Mouse (Mus musculus): Measurements from ENCODE around the gene Fam160a1.

Gene Fam160a1

DNA sequence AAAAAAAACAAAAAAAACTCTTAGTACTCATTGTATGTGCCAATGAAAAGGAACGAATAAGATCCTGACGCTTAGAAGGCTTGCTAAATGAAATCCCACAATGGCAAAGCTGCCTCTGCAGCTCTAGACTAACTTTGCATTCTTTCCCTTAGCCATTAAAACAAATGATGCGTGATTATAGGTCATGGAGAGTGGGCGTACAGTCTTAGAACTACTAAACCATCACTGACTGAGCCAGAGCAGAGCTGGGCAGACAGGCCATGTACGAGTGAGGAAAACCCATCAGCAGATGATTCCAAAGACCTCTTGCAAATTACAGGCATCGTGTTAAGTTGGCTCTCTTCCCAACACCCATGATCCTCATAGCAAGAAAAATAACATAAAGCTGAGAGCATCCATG lies 10.7 kb upstream of the Fam160a1 start:
- no peak for DNase-seq (ENCODE audit: extremely low spot score, low spot score)

DNA sequence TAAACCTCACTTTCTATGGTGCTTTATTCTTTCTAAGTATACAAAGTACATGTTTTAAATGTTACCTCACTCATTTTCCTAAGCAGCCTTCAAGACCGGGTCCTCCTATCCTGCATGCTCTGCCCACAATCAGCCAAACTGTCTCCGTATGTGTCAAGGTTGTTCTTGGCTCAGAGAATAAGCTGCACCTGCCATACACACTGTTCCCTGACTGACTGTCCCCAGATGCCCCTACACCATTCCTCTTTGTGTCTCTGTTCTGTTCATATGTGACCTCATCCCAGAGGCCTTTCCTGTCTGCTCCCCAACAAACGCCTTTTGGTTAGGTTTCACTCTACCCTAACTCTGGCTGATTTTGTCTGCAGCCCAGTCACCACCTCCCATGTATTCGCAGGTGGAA lies 10.2 kb upstream of the Fam160a1 start:
- no peak for DNase-seq (ENCODE audit: extremely low spot score, low spot score)

DNA sequence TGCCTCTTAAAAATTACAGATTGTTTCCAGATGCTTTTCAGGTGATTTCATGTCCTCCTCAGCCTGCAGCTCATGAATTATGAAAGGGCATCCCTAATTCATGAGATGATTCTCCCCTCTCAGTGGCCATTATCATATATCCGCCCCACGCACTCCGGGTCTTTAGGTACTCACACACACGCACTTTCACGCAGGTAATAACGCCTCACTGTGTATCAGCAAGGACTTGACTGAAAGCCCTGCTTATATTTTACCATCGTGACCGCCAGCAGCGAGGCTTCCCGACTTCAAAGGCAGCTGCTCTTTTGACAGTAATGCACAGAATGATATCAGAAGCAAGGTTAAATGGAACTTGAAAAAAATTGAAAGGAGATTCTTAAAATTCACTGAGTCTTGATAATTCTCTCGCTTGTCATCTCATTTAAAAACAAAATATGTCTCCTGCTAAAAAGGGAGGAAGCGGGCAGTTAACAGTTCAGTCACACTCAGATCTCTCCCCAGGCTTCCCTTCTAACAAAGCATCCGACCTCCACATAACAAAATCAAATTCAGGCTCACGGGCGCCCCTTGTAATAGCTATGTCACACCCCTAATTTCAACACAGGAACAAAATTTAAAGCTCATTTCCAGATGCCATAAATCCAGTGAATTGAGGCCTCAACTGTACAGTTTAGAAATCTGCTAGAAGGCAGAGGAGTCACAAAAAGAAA lies 3.9 kb upstream of the Fam160a1 start:
- no peak for DNase-seq (ENCODE audit: extremely low spot score, low spot score)

DNA sequence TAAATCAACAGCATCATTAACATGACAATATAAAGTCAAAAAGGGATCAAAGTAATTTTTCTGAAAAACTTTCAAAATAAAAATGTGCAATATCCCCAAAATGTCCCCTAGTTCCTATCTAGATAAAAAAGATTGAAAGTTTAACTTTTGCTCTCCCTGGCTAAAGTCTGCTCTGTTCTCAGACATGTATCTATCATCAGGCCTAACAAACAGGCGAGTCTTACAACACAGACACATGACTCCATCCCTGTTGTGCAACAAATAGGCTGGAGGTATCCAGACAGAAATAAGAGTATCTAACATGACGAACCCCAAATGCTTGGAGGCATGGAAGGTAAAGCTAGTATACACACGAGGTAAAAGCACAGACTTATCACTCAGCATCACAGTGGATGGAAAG lies 2.2 kb upstream of the Fam160a1 start:
- no peak for DNase-seq (ENCODE audit: extremely low spot score, low spot score)

DNA sequence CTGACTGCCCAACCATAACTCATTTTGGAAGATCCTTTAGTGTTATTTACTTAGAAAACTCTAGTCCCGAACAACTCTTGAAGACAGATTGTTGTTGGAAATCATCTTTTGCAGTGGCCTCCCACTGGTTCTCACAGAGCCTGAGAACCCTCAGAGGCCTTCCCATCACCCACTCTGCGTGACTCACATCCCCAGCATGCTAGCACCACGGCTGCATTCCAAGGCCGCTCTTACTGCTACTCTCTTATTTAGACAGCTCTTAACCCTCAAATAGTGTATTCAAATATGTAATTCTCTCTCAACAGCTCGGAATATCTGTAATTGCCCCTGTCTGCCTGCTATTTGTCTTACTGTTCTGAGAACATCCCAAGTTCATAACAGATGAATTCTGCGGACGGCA lies 2.9 kb downstream of the Fam160a1 start:
- no peak for DNase-seq (ENCODE audit: extremely low spot score, low spot score)

DNA sequence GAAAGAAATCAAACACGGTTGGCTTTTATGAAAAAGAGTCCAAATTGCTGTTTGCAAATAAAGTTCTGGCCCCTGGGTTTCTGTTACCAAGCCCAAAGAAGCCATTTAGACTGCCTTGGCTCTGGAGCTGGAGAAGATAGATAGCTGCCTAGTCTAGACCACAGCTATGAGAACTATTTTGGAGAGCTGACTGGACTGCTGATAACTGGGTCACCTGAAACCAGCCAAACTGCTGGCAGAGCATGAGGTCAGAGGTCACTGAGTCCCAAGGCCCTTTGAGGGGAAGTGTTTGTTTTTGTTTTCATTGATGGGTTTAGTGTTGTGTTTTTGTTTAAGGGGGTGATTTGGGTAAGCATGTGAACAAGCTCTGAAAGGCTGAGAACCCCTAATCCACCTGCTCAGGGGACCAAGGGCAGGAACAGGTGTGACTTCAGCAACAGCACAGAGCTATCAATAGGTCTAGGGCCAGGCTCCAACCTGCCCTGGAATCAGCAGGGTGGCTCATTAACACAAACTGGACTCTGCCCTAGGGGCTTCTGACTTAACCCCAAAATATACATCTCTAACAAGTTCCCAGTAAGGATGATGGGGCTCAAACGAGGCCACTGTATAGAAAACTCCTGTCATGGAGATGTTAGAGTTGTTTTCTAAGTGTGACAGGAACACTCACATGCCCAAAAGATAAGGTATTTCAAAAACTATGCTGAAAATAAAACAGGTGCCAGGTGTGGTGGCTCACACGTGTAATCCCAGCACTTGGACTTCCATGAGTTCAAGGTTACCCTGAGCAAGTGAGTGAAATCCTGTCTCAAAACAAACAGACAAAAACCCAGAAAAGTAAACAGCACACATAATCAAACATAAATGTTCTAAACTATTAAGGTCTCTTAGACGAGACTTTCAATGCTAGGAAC lies 3.7 kb downstream of the Fam160a1 start:
- DNase-seq (ENCODE audit: extremely low spot score, low spot score), result no peak

DNA sequence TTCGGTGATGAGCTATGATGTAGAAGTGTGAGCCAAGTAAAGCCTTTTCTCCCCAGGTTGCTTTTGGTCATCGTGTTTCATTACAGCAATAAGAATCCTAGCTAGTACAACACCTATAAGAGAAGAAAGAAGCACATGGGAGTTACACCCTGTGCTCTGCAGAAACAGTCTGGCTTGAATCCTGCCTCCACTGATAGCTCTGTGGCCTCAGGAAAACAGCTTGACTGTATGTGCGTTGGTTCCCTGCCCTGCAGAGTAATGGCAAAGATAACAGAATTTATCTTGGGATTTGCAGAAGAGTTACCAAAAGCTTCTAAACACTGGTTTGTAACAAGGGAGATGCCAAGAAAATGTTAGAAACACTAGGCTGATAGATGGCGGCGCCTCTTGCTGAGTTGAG lies 5.1 kb downstream of the Fam160a1 start:
- no peak for DNase-seq (ENCODE audit: extremely low spot score, low spot score)

DNA sequence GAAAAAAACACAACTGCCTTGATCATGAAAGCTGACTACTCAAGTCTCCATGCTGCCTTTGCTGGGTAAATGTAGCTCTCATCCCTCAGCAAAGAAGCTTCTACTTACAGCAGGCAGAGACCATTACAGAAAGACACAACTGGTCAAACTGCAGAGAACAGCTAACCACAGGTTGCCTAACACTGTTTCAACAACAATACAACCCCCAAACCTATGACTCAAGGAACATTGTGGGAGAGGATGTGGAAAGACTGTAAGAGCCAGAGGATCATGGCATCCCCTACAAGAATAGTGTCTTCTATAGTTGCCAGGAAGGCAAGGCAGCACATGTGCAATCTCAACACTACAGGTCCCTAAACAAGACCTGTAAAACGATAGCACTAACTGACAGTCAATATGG lies 23.9 kb downstream of the Fam160a1 start:
- no peak for DNase-seq (ENCODE audit: extremely low spot score, low spot score)

DNA sequence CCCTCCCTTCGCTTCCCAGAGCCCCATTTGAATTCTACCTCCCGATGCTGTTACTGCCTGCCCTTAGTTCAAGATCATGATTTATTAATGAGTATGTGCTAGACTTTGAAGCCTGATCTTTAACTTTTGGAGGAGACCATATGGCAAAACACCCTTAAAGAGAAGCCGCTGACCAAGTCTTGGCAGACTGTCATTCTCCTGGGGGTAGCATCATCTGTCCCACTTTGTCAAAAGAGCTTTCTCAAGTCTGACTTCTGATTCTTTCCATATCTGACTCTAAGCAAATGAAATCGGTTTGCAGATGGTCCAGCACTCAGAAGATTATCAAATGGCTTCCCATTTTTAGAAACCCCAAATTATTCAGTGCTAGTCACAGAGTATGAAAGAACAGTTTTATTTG lies 27.3 kb downstream of the Fam160a1 start:
- no peak for DNase-seq (ENCODE audit: extremely low spot score, low spot score)

DNA sequence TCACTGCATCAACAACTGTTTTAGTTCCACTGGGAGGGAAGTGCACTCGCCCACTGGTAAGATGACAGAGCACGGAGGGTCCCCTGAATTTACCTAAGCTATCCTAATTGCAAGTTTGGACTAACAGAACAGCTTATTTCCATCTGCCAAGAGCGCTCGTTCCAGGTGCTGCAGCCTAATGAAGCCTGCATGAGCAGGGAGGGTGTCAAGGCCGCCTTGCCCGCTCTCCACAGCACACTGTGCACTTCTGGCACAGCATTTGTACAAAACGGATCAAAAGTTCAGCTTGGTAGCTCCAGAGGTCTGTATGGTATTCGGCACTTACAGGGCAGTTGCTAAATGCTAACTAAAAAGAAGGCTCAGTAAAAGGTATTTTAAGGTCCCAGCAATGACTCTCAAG lies 30.6 kb downstream of the Fam160a1 start:
- DNase-seq (ENCODE audit: extremely low spot score, low spot score), result no peak

DNA sequence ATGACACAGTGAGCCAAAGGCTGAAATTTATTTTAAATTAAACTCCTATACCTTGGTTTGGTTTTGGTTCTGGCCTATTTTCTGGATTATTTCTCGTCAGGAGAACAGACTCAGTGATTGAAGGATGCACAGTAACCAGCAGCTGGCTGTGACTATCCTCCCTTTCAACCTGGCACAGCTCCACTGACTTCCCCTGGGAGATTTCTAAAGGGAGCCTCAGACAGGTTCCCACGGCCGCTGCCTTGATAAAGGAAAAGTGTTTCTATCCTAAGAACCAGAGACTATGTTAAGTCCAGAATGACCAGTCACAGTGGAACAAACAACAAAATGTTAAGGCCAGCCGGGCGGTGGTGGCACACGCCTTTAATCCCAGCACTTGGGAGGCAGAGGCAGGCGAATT lies 36.2 kb downstream of the Fam160a1 start:
- no peak for DNase-seq (ENCODE audit: extremely low spot score, low spot score)

DNA sequence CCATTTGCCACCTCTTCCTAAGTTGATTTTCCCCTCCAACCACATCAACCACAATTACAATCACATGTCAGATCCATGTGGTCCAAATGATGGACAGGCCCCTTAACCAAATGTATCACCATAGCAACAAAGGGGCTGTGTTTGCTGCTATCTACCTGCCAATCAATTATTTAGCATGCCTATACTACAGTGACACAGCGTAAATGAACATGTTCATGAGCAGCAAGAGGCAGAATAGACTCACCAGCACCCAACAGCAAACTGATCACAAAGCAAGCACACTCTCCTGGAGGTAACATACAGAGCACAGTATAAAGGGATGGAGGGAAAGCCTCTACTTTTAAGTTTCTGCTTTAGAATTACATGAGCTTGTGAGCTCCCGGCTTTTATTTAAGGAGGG lies 36.8 kb downstream of the Fam160a1 start:
- no peak for DNase-seq (ENCODE audit: extremely low spot score, low spot score)

DNA sequence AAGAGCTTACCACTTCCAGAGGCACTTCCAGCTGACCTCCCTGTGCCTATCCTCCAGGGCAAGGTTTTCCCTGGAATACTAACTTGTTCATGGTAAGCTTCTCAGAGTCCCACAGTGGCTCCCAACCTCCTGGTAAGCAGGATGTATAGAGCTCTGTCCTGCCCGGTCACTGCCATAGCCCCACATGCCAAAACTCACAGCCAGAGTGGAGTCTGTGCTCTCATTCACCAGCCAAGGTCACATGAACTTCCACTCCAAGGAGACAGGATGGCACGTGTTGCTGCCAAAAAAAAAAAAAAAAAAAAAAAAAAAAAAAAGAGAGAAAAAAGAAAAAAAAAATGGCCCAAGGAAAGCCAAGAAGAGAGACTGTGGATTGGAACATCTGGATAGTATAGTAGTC lies 39.2 kb downstream of the Fam160a1 start:
- no peak for DNase-seq (ENCODE audit: extremely low spot score, low spot score)

DNA sequence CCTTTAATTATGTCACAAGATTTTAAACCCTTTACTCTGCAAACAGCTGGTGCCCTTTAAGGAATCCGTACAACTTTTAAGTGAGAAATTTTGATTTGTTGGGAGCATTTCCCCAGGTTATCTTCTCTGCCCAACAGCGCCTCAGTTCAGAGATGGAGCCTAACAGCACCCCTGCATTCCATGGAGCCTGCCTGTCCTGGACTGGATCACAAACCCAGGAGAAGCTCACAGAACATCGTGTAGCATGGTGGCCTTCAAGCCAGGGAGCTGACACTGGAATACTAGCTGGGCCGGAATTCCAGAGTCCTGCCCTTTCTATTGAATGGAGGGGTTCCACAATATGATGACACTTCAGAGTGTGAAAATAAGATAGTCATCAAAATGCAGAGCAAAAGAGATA lies 39.7 kb downstream of the Fam160a1 start:
- no peak for DNase-seq (ENCODE audit: extremely low spot score, low spot score)

DNA sequence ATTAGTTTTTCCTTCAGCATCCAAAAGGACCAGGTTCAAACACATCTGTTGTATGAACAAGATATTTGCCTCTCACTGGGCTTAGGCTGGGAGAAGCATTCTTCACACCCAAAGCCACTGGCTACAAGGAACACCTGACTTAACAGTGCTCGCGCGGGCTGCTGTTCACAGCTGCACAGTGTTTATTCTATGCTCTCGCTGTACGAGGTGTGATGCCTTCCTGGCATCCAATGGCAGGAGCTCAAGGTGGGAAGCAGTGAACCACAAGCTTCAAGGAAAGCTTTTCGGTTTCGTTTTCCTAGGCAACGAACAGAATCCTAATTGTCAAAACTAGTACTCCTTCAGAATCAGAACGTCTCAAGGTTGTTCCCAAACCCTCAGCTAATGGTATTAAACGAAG lies 40.4 kb downstream of the Fam160a1 start:
- no peak for DNase-seq (ENCODE audit: extremely low spot score, low spot score)

DNA sequence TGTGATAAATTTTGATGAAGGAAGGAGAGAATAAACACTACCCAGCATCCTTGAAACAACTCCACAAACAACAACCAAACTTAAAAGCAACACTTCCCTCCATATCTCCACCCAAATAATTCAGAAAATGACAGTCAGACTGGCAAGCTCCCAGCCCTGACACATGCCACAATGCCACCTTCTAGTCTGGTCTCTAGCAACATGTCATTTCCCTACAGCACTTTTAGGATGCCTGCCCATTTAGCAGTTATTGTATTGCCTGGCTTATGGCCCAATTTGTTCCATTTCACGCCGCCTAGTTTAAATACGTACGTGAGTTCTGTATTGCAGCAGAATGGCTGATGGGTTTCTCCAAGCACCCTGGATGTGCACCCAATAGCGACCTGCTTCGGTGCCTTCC lies 41.0 kb downstream of the Fam160a1 start:
- DNase-seq (ENCODE audit: extremely low spot score, low spot score), result no peak

DNA sequence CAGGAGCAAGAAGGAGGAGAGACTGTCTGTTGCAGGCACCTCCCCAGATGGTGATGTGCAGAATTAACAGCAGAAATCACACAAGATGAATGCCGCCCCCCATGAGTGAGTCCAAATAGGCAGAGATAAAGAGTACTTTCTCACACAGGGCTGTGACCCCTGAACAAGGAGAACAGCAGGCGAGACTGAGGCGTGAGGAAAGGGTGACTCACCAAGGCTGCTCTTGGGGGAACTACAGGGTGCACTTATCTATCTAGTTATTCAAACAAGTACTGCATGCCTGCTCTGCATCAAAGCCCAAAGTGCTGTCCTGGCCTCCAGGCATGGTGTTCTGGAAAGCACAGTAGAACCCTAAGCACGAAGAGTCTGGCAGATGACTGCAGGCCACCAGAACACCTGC lies 43.2 kb downstream of the Fam160a1 start:
- no peak for DNase-seq (ENCODE audit: extremely low spot score, low spot score)

DNA sequence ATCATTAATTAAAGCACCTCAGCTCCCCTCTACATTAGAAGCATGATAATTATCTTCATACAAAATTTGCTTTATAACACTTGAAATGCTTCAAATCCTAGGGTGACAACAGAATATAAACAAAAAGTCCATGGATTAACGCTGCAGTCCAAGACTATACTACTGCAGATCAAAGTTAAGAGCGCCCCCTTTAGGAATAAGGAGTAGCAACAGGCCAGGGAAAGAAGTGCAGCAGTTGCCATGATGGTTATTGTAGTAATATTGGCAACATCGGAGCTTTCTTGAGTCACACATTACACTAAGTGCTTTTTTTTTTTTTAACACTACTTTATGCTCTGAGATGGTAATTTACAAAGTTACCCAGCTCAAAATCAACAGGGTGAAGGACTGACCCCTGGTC lies 43.7 kb downstream of the Fam160a1 start:
- DNase-seq (ENCODE audit: extremely low spot score, low spot score), result no peak

DNA sequence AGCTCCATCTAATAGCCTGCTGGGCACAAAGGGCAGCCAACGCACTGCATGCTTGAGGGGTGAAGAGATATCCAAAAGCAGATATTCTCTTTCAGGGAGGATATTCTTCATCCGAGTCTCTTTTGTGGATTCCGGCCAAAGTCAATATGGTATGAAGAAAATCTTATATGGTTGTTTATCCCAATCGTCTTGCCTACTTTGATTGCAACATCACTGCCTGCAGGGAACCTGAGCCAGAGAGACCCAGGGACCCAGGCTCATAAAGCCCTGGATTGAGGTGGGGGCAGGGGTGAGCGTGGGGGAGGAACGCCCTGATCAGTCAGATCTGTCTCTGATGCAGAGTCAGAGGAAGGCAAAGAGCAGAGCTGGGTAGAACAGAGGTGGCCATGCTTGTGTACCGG lies 52.2 kb downstream of the Fam160a1 start:
- no peak for DNase-seq (ENCODE audit: extremely low spot score, low spot score)

DNA sequence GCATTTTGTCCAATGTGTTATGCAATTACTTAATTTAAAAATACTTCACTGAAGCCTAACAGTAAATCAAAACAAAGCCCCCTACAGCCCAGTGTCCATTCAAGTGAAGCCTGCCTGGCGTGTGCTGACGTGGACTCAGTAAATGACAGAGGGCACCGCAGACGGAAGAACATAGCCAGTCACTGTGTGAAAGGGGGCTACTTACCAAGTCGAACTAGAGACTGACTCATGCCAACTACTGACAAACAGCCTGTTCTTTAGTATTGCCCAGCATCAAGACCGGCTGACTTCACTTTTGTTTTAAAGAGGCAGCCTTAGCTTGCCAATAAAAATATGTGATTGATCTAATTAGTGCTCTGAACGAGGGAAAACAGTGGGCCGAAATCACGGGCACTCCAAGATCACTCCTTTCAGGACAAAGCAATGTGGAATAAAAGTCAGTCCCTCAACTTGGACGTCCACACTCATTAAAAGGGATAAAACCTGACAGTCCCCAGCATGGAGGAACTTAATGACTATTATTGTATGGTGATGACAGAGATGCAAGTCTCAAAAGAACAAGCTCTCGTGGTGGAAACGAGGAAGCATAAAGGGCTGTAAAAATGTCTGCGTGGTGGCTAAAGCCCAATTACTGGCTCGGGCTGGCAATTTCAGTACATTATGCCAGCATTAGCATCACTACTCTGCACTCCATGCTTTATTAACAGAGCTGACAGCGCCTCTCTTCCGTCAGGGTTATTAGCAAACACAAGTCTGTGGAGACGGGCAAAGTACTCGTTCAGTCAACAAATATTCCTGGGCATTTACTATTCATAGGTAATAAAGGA lies 52.9 kb downstream of the Fam160a1 start:
- DNase-seq (ENCODE audit: extremely low spot score, low spot score), result no peak

DNA sequence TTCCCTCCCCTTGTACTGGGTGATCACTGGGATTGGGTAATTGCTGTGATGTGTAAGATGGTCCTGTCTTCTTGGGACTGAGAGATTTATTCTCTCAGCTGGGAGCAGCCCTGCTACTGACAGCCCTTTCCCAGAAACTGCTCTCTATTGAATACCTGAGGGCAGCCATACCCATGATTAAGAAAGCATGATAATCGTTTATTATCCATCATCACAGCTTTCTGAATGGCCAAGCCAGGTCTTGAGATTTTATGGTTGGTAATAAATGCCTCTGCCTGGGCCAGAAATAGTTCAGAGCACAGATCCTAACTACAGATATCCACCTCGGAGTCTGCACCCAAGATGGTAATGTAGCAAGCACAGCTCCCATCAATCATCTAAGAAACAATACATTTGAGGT lies 59.1 kb downstream of the Fam160a1 start:
- DNase-seq (ENCODE audit: extremely low spot score, low spot score), result no peak

DNA sequence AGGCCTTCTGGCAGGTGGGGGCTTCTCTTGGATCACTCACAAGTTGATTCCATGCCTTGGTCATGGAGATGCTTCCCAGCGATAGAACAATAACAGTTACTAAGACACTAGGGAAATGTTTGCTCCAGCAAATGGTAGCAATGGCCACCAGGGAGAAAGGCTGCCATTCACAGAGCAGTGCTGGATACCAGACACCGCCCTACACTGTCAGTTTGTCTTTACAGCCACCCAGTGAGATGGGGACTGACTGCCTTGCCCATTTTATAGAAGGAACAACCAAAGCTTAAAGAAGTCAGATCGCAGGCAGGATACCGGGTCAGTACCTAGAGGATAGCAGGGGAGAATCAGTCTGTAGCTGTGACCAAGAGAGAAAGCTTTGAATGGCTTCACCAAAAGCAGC lies 59.7 kb downstream of the Fam160a1 start:
- no peak for DNase-seq (ENCODE audit: extremely low spot score, low spot score)

All from neural tube, embryonic 10.5 days (tissue).